Mouse (Mus musculus) spleen, adult 2 months (tissue): ENCODE measurements around the gene Prph.

Experiments used
- CTCF ChIP-seq: fragments of 200-500 bp; IDR thresholded peaks from 2 replicates; pipeline ENCODE4 v1.5.1; 2011; ENCODE audit warnings: mild to moderate bottlenecking, inconsistent platforms; ENCODE audit not compliant: insufficient read depth, insufficient read length, insufficient replicate concordance; ENCODE audit errors: extremely low read depth
- POLR2A ChIP-seq: fragments of 200-500 bp; IDR thresholded peaks from 2 replicates; pipeline ENCODE4 v1.6.1; 2011; ENCODE audit warnings: low read depth, low read length, inconsistent platforms

DNA sequence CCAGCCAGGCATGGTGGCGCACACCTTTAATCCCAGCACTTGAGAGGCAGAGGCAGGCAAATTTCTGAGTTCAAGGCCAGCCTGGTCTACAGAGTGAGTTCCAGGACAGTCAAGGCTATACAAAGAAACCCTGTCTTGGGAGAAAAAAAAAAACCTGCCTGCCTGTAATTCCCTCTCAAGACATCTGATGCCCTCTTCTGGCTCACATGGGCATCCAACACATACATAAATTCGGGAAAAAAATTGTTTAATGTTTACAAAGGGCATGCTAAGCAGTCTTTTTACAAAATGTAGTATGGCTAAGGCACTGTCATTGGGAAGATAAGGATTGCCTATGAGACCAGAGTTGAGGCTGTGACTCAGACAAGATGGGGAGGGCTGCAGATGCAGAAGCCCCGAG is 24.8 kb downstream of the Prph start:
- no peak for TF ChIP-seq CTCF
- TF ChIP-seq POLR2A = no peak
